Mouse (Mus musculus) liver, postnatal 0 days (tissue): ENCODE data around the gene Pard3b. TPM values are rescaled to one million over a fixed set of nuclear protein-coding genes. Genes with fewer than 3 reads are reported as not detected.

Source experiments
- ATAC-seq: fragments of 200-750 bp; cut with Nextera tagmentation; 2 replicates; pipeline ENCODE4 v1.8.0; 2017; ENCODE audit warnings: mild to moderate bottlenecking, moderate library complexity
- DNase-seq: peaks from one replicate; pipeline ENCODE4 v3.0.0-alpha.2; 2016
- H3K27ac ChIP-seq: fragments of 300-500 bp; sonication (generic); 2 replicates; pipeline ENCODE4 v1.5.1; 2014; ENCODE audit warnings: antibody characterized with exemption, moderate library complexity, mild to moderate bottlenecking, low read depth
- H3K27me3 ChIP-seq: fragments of 300-500 bp; sonication (generic); 2 replicates; pipeline ENCODE4 v1.6.1; 2014; ENCODE audit warnings: low read length, control low read depth, mixed read lengths; ENCODE audit not compliant: insufficient read depth
- H3K36me3 ChIP-seq: fragments of 300-500 bp; sonication (generic); replicated peaks from 2 replicates; pipeline ENCODE4 v1.6.1; 2014; ENCODE audit warnings: mild to moderate bottlenecking, control low read depth, low read length, moderate library complexity, mixed read lengths; ENCODE audit not compliant: insufficient read depth
- H3K4me1 ChIP-seq: fragments of 300-500 bp; sonication (generic); 2 replicates; pipeline ENCODE4 v1.6.1; 2014; ENCODE audit warnings: antibody characterized with exemption, mild to moderate bottlenecking, control low read depth; ENCODE audit not compliant: insufficient read depth
- H3K4me2 ChIP-seq: fragments of 300-500 bp; sonication (generic); 2 replicates; pipeline ENCODE4 v1.6.1; 2014; ENCODE audit warnings: low read depth, mild to moderate bottlenecking, low read length, moderate library complexity, mixed read lengths
- H3K4me3 ChIP-seq: fragments of 300-500 bp; sonication (generic); 2 replicates; pipeline ENCODE4 v1.5.1; 2014; ENCODE audit warnings: low read depth, low read length
- H3K9ac ChIP-seq: fragments of 300-500 bp; sonication (generic); replicated peaks from 2 replicates; pipeline ENCODE4 v1.6.1; 2014; ENCODE audit warnings: mild to moderate bottlenecking, moderate library complexity
- H3K9me3 ChIP-seq: fragments of 300-500 bp; sonication (generic); 2 replicates; pipeline ENCODE4 v1.6.1; 2016; ENCODE audit warnings: mild to moderate bottlenecking, control low read depth, low read length, mixed read lengths
- CTCF ChIP-seq: sonication (generic); IDR thresholded peaks from 2 replicates; pipeline ENCODE4 v1.5.1; 2016; ENCODE audit warnings: antibody characterized with exemption, low read depth
- EP300 ChIP-seq: IDR thresholded peaks from 2 replicates; pipeline ENCODE4 v1.6.1; 2016; ENCODE audit warnings: antibody characterized with exemption, low read depth, mild to moderate bottlenecking
- WGBS: fragments of 180-500 bp; shearing (Covaris S2); extraction: QIAGEN DNeasy Blood & Tissue Kit; methylation state at CpG from one replicate; pipeline ENCODE4 v1.1.7; 2014; ENCODE audit not compliant: insufficient replicate concordance; 5-methylcytosine and 5-hydroxymethylcytosine counted together
- polyA plus RNA-seq: library from polyadenylated mRNA; unstranded; fragments of >200 nt; fragmentation: Nextera tagmentation; extraction: Ambion mirVana; gene quantifications from 2 replicates; pipeline ENCODE4 v1.2.1, GENCODE M21; 2015

Pard3b gene
- polyA plus RNA-seq, 1 experiment from 2014 or later = 2.8 TPM

- ATAC-seq (no peak), DNase-seq (no peak)
- no peaks in the 10 kb centered on the region for H3K4me1 ChIP-seq
- no peak overlapping the region for H3K9ac ChIP-seq
- H3K27ac ChIP-seq = no peak overlapping the region
- H3K9me3 ChIP-seq = no peaks in the 10 kb centered on the region
- H3K4me2 ChIP-seq = no peak overlapping the region
- TF ChIP-seq EP300 = no peak
- TF ChIP-seq CTCF = no peak
- H3K36me3 ChIP-seq = no peaks in the 10 kb centered on the region
- 31% methylated on average over 1 of the region's 1 CpGs for WGBS
- no peak overlapping the region for H3K4me3 ChIP-seq
- no peaks in the 10 kb centered on the region for H3K27me3 ChIP-seq
Observed at GRCm38 (mm10) chr1:62555838-62556237, 917.2 kb downstream of the Pard3b start.

- ATAC-seq = no peak
- H3K9me3 ChIP-seq = no peaks in the 10 kb centered on the region
- 84% methylated on average over 7 of the region's 7 CpGs for WGBS
Observed at GRCm38 (mm10) chr1:62562987-62563386, 924.4 kb downstream of the Pard3b start.

GRCm38 (mm10) chr1:62564245-62565119 is 925.9 kb downstream of the Pard3b start:
- ATAC-seq (no peak), DNase-seq (no peak)
- WGBS = 57% methylated on average over 13 of the region's 13 CpGs
- no peak overlapping the region for H3K27ac ChIP-seq
- no peak overlapping the region for H3K9ac ChIP-seq
- H3K4me2 ChIP-seq = no peak overlapping the region
- H3K36me3 ChIP-seq = no peaks in the 10 kb centered on the region
- H3K4me3 ChIP-seq = no peak overlapping the region
- no peak for TF ChIP-seq EP300
- TF ChIP-seq CTCF = no peak
- H3K27me3 ChIP-seq = no peaks in the 10 kb centered on the region
- H3K4me1 ChIP-seq = no peaks in the 10 kb centered on the region
- H3K9me3 ChIP-seq = no peaks in the 10 kb centered on the region

More at GRCm38 (mm10) chr1:62562987-62563386, 924.4 kb downstream of the Pard3b start:
- Histone ChIP-seq H3K36me3 (no peaks in the 10 kb centered on the region), H3K27ac (no peak overlapping the region), H3K4me2 (no peak overlapping the region), H3K4me1 (no peaks in the 10 kb centered on the region), H3K27me3 (no peaks in the 10 kb centered on the region), H3K4me3 (no peak overlapping the region), H3K9ac (no peak overlapping the region)
- TF ChIP-seq EP300 (no peak), CTCF (no peak)
- no peak for DNase-seq

- 80% methylated on average over 9 of the region's 9 CpGs for WGBS
- Histone ChIP-seq H3K9me3 (no peaks in the 10 kb centered on the region), H3K4me3 (no peak overlapping the region), H3K9ac (no peak overlapping the region), H3K27me3 (no peaks in the 10 kb centered on the region), H3K36me3 (no peaks in the 10 kb centered on the region), H3K27ac (no peak overlapping the region), H3K4me2 (no peak overlapping the region), H3K4me1 (no peaks in the 10 kb centered on the region)
- ATAC-seq = no peak
- TF ChIP-seq CTCF (no peak), EP300 (no peak)
- no peak for DNase-seq
Observed at GRCm38 (mm10) chr1:62565120-62565809, 926.6 kb downstream of the Pard3b start.

GRCm38 (mm10) chr1:62566596-62566995 is 928.0 kb downstream of the Pard3b start:
- no peak overlapping the region for H3K4me2 ChIP-seq
- TF ChIP-seq EP300 = no peak
- no peak for TF ChIP-seq CTCF
- H3K9me3 ChIP-seq = no peaks in the 10 kb centered on the region
- no peaks in the 10 kb centered on the region for H3K4me1 ChIP-seq
- DNase-seq = no peak
- H3K4me3 ChIP-seq = no peak overlapping the region
- no peaks in the 10 kb centered on the region for H3K36me3 ChIP-seq
- H3K27ac ChIP-seq = no peak overlapping the region
- H3K9ac ChIP-seq = no peak overlapping the region
- 16% methylated on average over 4 of the region's 4 CpGs for WGBS
- no peaks in the 10 kb centered on the region for H3K27me3 ChIP-seq
- no peak for ATAC-seq

- WGBS = 71% methylated on average over 3 of the region's 3 CpGs
- Histone ChIP-seq H3K9ac (no peak overlapping the region), H3K27ac (no peak overlapping the region), H3K4me2 (no peak overlapping the region), H3K4me1 (no peaks in the 10 kb centered on the region), H3K36me3 (no peaks in the 10 kb centered on the region), H3K9me3 (no peaks in the 10 kb centered on the region), H3K27me3 (no peaks in the 10 kb centered on the region), H3K4me3 (no peak overlapping the region)
- TF ChIP-seq EP300 (no peak), CTCF (no peak)
- DNase-seq = no peak
- ATAC-seq = no peak
Observed at GRCm38 (mm10) chr1:62576939-62577590, 938.4 kb downstream of the Pard3b start.
